Comparison of ENCODE assay signal across 24 mouse cellular contexts in genomic region chr8:121599842-121600241, GRCm38 (mm10). TPM values are rescaled to one million over a fixed set of nuclear protein-coding genes. Genes with fewer than 3 reads are reported as not detected.
DNase-seq lines count a peak whose midpoint lies in the region; TF ChIP-seq lines count a peak whose summit lies in the region.
"Had no signal": no experiment of that assay in that cellular context is flagged by ENCODE, and none has a peak within 500 bp of the region (broad histone marks: within the 10 kb centered on the region; RNA-seq: fewer than 3 reads in every experiment).

No protein-coding gene starts in this region.

- intact Hi-C loops in heart, postnatal 36 days (cut with DNase I) = loop anchor here (2.0 kb wide), 1 partner anchor 53 kb away; no protein-coding TSS in a partner anchor

- no peak overlapping the region for H3K4me3 ChIP-seq in myocyte

- H3K4me2 ChIP-seq in myocyte (ENCODE audit: low read depth) = no peak overlapping the region

- no peak overlapping the region for H3ac ChIP-seq in myocyte (ENCODE audit: control insufficient read depth, insufficient read length)

- no peaks in the 10 kb centered on the region for H3K79me2 ChIP-seq in myocyte (ENCODE audit: control insufficient read depth, insufficient read depth)

- no peaks in the 10 kb centered on the region for H3K27me3 ChIP-seq in myocyte (ENCODE audit: control insufficient read depth, insufficient read depth, insufficient read length)
- H3K27me3 ChIP-seq: Patski had no signal

- no peak for TF ChIP-seq POLR2A in myocyte (IDR thresholded peaks at IDR 0.05; ENCODE audit: insufficient read length, low read depth)

- peak; percentile 92 for DNase-seq in heart, adult 11 months
- no peak for DNase-seq in heart, postnatal 36 days
- DNase-seq in layer of hippocampus, adult 18-20 months (ENCODE audit: low spot score in 2 of 2) = no peak
- DNase-seq: adrenal gland, adult 2 months; adrenal gland, adult 8-10 months; adrenal gland, postnatal 10 days; adrenal gland, postnatal 14 days; adrenal gland, postnatal 25 days; adrenal gland, postnatal 36 days; B cell, adult 2 months; cerebellum, adult 11 months; cerebellum, adult 11-12 months; cerebellum, adult 18-20 months had no signal

- peaks cover 17% of the 10 kb centered on the region for H3K36me3 ChIP-seq in myocyte (ENCODE audit: control insufficient read depth, insufficient read depth)

TF ChIP-seq in myocyte, 11 proteins besides CTCF, POLR2A, EP300 and RAD21:
- TF ChIP-seq POLR2AphosphoS2 (IDR thresholded peaks at IDR 0.05; ENCODE audit: insufficient read length, low read depth) (peak; percentile 61), MAX (IDR thresholded peaks at IDR 0.05; ENCODE audit: low read depth) (no peak)

RNA-seq across cellular contexts. Expression of gene Map1lc3b, which starts 9.7 kb away (rescaled TPM):
- total RNA-seq in heart, postnatal 36 days (2021) = 100 to 1,000 TPM; 266 to 268 TPM
- polyA plus RNA-seq in myocyte (2012; fragmentation: generic; extraction: Trizol) = 186 TPM
- 100 to 1,000 TPM; 166 to 181 TPM for total RNA-seq in layer of hippocampus, adult 18-20 months (2021)

RNA-seq across cellular contexts. Expression of gene Fbxo31, which starts 21.2 kb away (rescaled TPM):
- total RNA-seq in heart, postnatal 36 days (2021) = 100 to 1,000 TPM; 122 to 133 TPM
- 23.3 TPM for polyA plus RNA-seq in myocyte (2012; fragmentation: generic; extraction: Trizol)
- total RNA-seq in layer of hippocampus, adult 18-20 months (2021) = 100 to 1,000 TPM; 114 to 119 TPM

RNA-seq across cellular contexts. Expression of gene Zcchc14, which starts 52.9 kb away (rescaled TPM):
- 10 to 100 TPM; 25.3 to 33.1 TPM for total RNA-seq in heart, postnatal 36 days (2021)
- polyA plus RNA-seq in myocyte (2012; fragmentation: generic; extraction: Trizol) = 11.9 TPM
- 10 to 100 TPM; 88.8 to 90.1 TPM for total RNA-seq in layer of hippocampus, adult 18-20 months (2021)
- total RNA-seq: CH12.LX had no signal
- polyA plus RNA-seq: G1E had no signal

RNA-seq across cellular contexts. Expression of gene 1700018B08Rik, which starts 55.7 kb away (rescaled TPM):
- total RNA-seq in heart, postnatal 36 days (2021) = not detected
- polyA plus RNA-seq in myocyte (2012; fragmentation: generic; extraction: Trizol) = not detected
- not detected for total RNA-seq in layer of hippocampus, adult 18-20 months (2021)
- total RNA-seq: adrenal gland, adult 18-20 months; adrenal gland, adult 2 months; adrenal gland, adult 8-10 months; adrenal gland, postnatal 10 days; adrenal gland, postnatal 14 days; adrenal gland, postnatal 25 days; adrenal gland, postnatal 36 days; adrenal gland, postnatal 4 days; CH12.LX; G1E; MEL had no signal
- polyA plus RNA-seq: activated CD4-positive, CD25-positive, alpha-beta regulatory T cell, adult 4 months; adrenal gland, adult 2 months; brain, embryonic 14.5 days; C2C12; CD4-positive, CD25-positive, alpha-beta regulatory T cell, adult 4 months; G1E; Patski had no signal
